Mouse (Mus musculus): ENCODE data around the gene Bscl2. TPM values are rescaled to one million over a fixed set of nuclear protein-coding genes. Genes with fewer than 3 reads are reported as not detected.
"Not testable (repeated sequence)": the region's sequence is repeated elsewhere in the genome, so short reads cannot be mapped to it uniquely, and the experiment has no call there.

The Bscl2 gene
- polyA plus RNA-seq, 1 experiment from 2014 or later: 104 TPM

GRCm38 (mm10) chr19:8852236-8852928, 15.1 kb downstream of the Bscl2 start:
- 67% methylated on average over 10 of the region's 10 CpGs for WGBS
- H3K9ac ChIP-seq: no peak overlapping the region
- no peaks in the 10 kb centered on the region for H3K4me1 ChIP-seq (replicated peaks)
- H3K27ac ChIP-seq (replicated peaks): no peak overlapping the region
- H3K4me2 ChIP-seq: no peak overlapping the region
- H3K4me3 ChIP-seq: no peak overlapping the region
- H3K27me3 ChIP-seq: no peaks in the 10 kb centered on the region
- peaks cover 11% of the 10 kb centered on the region for H3K36me3 ChIP-seq
- H3K9me3 ChIP-seq: no peaks in the 10 kb centered on the region
- no peak for ATAC-seq (ENCODE audit: low FRiP score, low read depth)

GRCm38 (mm10) chr19:8853117-8853516, 15.8 kb downstream of the Bscl2 start:
- H3K9me3 ChIP-seq: no peaks in the 10 kb centered on the region
- H3K4me3 ChIP-seq: no peak overlapping the region
- peaks cover 6% of the 10 kb centered on the region; the same call in 1 of the 2 replicates for H3K36me3 ChIP-seq
- 91% methylated on average over 3 of the region's 3 CpGs for WGBS
- H3K27me3 ChIP-seq: no peaks in the 10 kb centered on the region
- no peak overlapping the region for H3K27ac ChIP-seq (replicated peaks)
- H3K9ac ChIP-seq: no peak overlapping the region
- no peak for ATAC-seq (ENCODE audit: low FRiP score, low read depth)
- H3K4me2 ChIP-seq: no peak overlapping the region
- H3K4me1 ChIP-seq (replicated peaks): no peaks in the 10 kb centered on the region

- no peak overlapping the region for H3K27ac ChIP-seq (replicated peaks)
- no peaks in the 10 kb centered on the region for H3K36me3 ChIP-seq
- H3K27me3 ChIP-seq: no peaks in the 10 kb centered on the region
- no peaks in the 10 kb centered on the region for H3K9me3 ChIP-seq
- 36% methylated on average over 4 of the region's 4 CpGs for WGBS
- ATAC-seq (ENCODE audit: low FRiP score, low read depth): no peak
- H3K4me3 ChIP-seq: no peak overlapping the region
- no peak overlapping the region for H3K4me2 ChIP-seq
- no peak overlapping the region for H3K9ac ChIP-seq
- no peaks in the 10 kb centered on the region for H3K4me1 ChIP-seq (replicated peaks)
These were observed 20.4 kb downstream of the Bscl2 start for GRCm38 (mm10) chr19:8857689-8858088.

DNA sequence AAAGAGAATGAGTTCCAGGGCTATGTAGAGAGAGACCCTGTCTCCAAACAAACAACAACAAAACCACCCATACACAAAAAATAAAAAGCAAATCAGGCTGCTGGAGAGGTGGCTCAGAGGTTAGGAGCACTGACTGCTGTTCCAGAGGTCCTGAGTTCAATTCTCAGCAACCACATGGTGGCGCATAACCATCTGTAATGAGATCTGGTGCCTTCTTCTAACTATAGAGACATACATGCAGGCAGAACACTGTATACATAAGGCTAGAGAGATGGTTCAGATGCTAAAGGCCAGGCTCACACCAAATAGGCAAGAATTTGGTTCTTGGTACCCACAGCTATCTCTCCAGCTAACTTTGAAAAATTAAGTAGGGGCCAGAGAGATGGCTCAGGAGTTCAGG, 21.8 kb downstream of the Bscl2 start:
- no peaks in the 10 kb centered on the region for H3K9me3 ChIP-seq
- H3K4me1 ChIP-seq (replicated peaks): no peaks in the 10 kb centered on the region
- no peak overlapping the region for H3K9ac ChIP-seq
- no peaks in the 10 kb centered on the region for H3K36me3 ChIP-seq
- H3K27ac ChIP-seq (replicated peaks): no peak overlapping the region
- ATAC-seq (ENCODE audit: low FRiP score, low read depth): no peak
- H3K4me3 ChIP-seq: no peak overlapping the region
- no peak overlapping the region for H3K4me2 ChIP-seq
- WGBS: 22% methylated on average over 1 of the region's 1 CpGs
- no peaks in the 10 kb centered on the region for H3K27me3 ChIP-seq

DNA sequence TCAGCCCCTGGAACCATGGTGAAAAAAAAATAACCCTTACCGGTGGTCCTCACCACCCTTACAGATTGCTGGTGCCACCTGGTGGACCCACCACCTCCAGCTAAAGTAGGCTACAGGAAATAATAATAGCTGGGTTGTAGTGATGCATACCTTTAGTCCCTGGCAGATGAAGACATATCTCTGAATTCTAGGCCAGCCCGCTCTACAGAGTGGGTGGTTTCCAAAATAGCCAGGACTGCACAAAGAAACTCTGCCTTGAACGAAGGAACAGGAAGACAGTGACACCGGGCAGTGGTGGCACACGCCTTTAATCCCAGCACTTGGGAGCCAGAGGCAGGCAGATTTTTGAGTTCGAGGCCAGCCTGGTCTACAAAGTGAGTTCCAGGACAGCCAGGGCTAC, 27.0 kb downstream of the Bscl2 start:
- ATAC-seq (ENCODE audit: low FRiP score, low read depth): no peak
- 89% methylated on average over 6 of the region's 6 CpGs for WGBS
- no peaks in the 10 kb centered on the region for H3K4me1 ChIP-seq (replicated peaks)

DNA sequence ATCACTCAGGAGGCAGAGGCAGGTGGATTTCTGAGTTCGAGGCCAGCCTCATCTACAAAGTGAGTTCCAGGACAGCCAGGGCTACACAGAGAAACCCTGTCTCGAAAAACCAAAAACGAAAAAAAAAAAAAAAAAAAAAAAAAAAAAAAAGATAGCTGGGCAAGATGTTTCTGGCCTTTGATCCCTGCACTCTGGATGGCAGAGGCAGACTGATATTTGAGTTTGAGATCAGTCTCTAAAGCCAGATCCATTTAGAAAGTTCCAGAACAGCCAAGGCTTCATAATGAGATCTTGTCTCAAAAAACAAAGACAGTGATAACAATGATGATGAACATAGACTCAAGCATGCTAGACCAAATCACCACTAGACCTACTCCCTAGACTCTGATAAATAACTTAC, 33.1 kb downstream of the Bscl2 start:
- peak overlapping the region; percentile 92; the same call in 1 of the 2 replicates for H3K4me3 ChIP-seq
- H3K4me2 ChIP-seq: peak overlapping the region; percentile 92
- ATAC-seq (ENCODE audit: low FRiP score, low read depth); H3K9ac ChIP-seq; H3K9me3 ChIP-seq; H3K27me3 ChIP-seq: not testable (repeated sequence)
- WGBS: 80% methylated on average over 3 of the region's 3 CpGs
- H3K36me3 ChIP-seq: peaks cover 17% of the 10 kb centered on the region
- H3K4me1 ChIP-seq (replicated peaks): peaks cover 16% of the 10 kb centered on the region
- 0 out of 2 replicates have a peak overlapping the region, but pooled peaks have one; percentile 81 for H3K27ac ChIP-seq (replicated peaks)

More for the DNA sequence above, 27.0 kb downstream of the Bscl2 start:
- Histone ChIP-seq H3K36me3 (no peaks in the 10 kb centered on the region), H3K4me2 (no peak overlapping the region), H3K4me3 (no peak overlapping the region), H3K9ac (no peak overlapping the region), H3K27ac (replicated peaks) (no peak overlapping the region), H3K9me3 (no peaks in the 10 kb centered on the region), H3K27me3 (no peaks in the 10 kb centered on the region)

GRCm38 (mm10) chr19:8870838-8871237, 33.6 kb downstream of the Bscl2 start:
- Histone ChIP-seq H3K4me1 (replicated peaks) (peaks cover 16% of the 10 kb centered on the region), H3K4me2 (peak overlapping the region; percentile 92), H3K27ac (replicated peaks) (peak overlapping the region; percentile 81), H3K9ac (peak overlapping the region; percentile 99), H3K27me3 (no peaks in the 10 kb centered on the region), H3K36me3 (peaks cover 22% of the 10 kb centered on the region), H3K4me3 (peak overlapping the region; percentile 92), H3K9me3 (no peaks in the 10 kb centered on the region)
- ATAC-seq (ENCODE audit: low FRiP score, low read depth): peak; percentile 52
- 61% methylated on average over 9 of the region's 9 CpGs for WGBS

GRCm38 (mm10) chr19:8871267-8872186, 34.3 kb downstream of the Bscl2 start, which contains the start of gene Ubxn1:
TSS of gene Ubxn1 (plus strand) at chr19:8871496.
- under 1% methylated on average over 59 of the region's 59 CpGs for WGBS
- Histone ChIP-seq H3K36me3 (peaks cover 28% of the 10 kb centered on the region), H3K27ac (replicated peaks) (peak within 1 kb of the TSS; percentile 81)

DNA sequence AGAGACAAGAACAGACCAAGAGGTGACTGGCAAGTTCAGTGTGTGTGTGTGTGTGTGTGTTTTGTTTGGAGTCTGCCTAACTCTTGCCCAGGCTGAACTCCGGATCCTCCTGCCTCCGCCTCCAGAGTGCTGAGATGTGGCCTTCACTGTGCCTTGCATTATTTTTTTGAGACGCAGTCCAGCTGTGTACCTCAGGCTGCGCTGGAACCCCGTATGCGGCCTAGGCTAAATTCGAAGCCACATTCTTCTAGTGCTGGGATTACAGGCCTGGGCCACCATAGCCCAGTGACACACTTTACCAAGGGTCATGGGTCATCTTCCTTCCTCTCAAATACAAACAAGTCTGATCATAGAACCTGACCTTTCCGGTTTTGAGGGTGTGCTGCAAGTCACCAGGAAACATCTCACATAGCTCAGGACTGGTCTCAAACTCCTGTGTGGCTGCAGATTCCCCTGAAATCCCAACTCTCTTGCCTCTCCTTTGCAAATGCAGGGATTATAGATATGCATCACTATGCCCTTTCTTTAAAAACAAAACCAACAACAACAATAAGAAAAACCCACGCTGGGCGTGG, 35.1 kb downstream of the Bscl2 start:
- Histone ChIP-seq H3K4me3 (peak overlapping the region; percentile 92), H3K27ac (replicated peaks) (0 out of 2 replicates have a peak overlapping the region, but pooled peaks have one; percentile 81), H3K27me3 (no peaks in the 10 kb centered on the region), H3K4me2 (peak overlapping the region; percentile 92), H3K36me3 (peaks cover 33% of the 10 kb centered on the region), H3K9me3 (no peaks in the 10 kb centered on the region), H3K9ac (peak overlapping the region; percentile 99), H3K4me1 (replicated peaks) (peaks cover 16% of the 10 kb centered on the region)
- 79% methylated on average over 10 of the region's 10 CpGs for WGBS
- no peak for ATAC-seq (ENCODE audit: low FRiP score, low read depth)

More at GRCm38 (mm10) chr19:8871267-8872186, 34.3 kb downstream of the Bscl2 start, which contains the start of gene Ubxn1:
- H3K9ac ChIP-seq: peak within 1 kb of the TSS; percentile 99
- H3K27me3 ChIP-seq: no peaks in the 10 kb centered on the region
- peaks cover 16% of the 10 kb centered on the region for H3K4me1 ChIP-seq (replicated peaks)
- ATAC-seq (ENCODE audit: low FRiP score, low read depth): peak; percentile 97
- no peaks in the 10 kb centered on the region for H3K9me3 ChIP-seq
- peak within 1 kb of the TSS; percentile 92 for H3K4me2 ChIP-seq
- H3K4me3 ChIP-seq: peak within 1 kb of the TSS; percentile 92

- H3K9me3 ChIP-seq: no peaks in the 10 kb centered on the region
- WGBS: 95% methylated on average over 7 of the region's 7 CpGs
- H3K27ac ChIP-seq (replicated peaks): no peak overlapping the region
- no peaks in the 10 kb centered on the region for H3K27me3 ChIP-seq
- H3K4me3 ChIP-seq: no peak overlapping the region
- H3K4me1 ChIP-seq (replicated peaks): peaks cover 26% of the 10 kb centered on the region
- no peak for ATAC-seq (ENCODE audit: low FRiP score, low read depth)
- peaks cover 33% of the 10 kb centered on the region for H3K36me3 ChIP-seq
- no peak overlapping the region for H3K9ac ChIP-seq
- no peak overlapping the region for H3K4me2 ChIP-seq
These were observed 37.8 kb downstream of the Bscl2 start for GRCm38 (mm10) chr19:8875031-8875430.

DNA sequence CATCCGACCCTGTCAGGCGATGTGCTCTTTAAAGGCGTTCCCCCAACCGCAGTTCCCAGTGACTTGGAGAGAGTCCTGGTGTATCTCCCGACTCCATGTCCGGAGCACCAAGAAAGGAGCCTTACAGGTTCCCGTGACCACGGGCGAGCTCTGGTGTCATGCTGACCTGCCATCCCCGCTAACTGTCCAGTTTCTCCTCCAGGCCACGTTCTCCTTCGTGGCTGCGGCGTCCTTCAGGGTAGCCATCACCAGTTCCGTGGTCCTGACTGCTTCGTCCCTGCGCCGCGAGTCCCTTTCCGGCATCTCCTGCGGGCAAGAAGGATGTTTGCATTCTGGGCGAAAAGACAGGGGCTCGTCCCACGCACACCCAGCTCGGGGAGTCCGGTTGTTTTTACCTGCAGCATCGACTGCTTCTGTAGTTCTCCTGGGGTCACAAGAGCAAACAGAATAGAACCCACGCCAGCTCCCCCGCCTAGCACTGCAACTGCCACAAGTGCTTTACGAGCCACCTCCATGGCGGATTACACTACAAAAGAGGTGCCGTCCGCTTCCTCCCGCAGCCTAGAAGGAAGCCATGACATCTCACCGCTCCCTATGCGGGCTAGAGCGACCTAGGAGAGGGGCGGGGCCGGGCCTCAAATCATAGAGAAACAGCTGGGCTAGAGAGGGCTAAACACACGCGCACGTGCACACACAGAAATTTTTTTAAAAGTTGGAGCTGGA, 43.2 kb downstream of the Bscl2 start, which contains the start of gene Uqcc3:
TSS of gene Uqcc3 (minus strand) at position 613 of the 723 bp plus-strand sequence.
- under 1% methylated on average over 42 of the region's 42 CpGs for WGBS
- ATAC-seq (ENCODE audit: low FRiP score, low read depth): peak; percentile 96
- Histone ChIP-seq H3K27ac (replicated peaks) (peak within 1 kb of the TSS; percentile 90), H3K4me3 (peak within 1 kb of the TSS; percentile 87), H3K9me3 (no peaks in the 10 kb centered on the region), H3K9ac (peak within 1 kb of the TSS; percentile 94), H3K4me2 (peak within 1 kb of the TSS; percentile 92), H3K27me3 (no peaks in the 10 kb centered on the region), H3K4me1 (replicated peaks) (peaks cover 14% of the 10 kb centered on the region), H3K36me3 (peaks cover 15% of the 10 kb centered on the region)
